Comparison of ENCODE assay signal across 9 mouse cellular contexts in the genomic region with DNA sequence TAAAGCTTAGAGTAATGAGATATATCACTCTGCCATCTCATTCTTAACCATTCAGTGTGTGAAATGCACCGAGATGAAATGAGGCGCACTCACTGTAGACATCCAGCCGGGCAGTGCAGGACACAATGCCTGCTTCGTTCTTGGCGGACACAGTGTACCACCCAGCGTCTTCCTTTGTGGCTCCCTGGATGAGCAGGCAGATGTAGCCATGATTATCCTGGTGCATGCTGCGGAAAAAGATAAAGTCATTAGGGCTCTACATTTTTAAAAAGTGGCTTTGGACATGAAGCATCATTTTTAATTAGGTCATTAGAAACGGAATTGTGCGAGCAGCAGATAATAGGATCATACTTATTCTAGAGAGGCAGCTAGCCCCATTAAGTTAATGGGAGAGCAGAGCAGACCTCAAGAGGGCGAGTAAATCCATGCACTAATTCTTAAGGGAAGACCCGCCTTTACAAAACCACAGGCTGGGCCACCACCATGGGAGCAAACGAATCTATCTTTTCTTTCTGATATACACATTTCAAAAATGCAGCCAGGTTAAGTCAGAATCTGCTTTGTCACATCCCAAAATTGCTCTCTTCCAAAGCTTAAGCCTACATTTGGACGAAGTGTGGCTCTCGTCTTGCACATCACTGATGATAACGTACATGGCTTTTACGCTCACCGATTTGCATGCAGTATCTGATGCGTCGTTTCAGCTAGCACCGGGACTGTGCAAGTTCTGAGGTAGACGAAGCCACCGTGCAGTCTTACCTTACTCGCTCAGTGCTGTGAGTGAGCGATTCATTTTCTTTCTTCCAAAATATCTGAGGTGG. TPM values are rescaled to one million over a fixed set of nuclear protein-coding genes. Genes with fewer than 3 reads are reported as not detected.
A peak's percentile ranks its signal among the peaks of the same experiment; 100 is the strongest.
DNase-seq lines count a peak whose midpoint lies in the region; ATAC-seq and TF ChIP-seq lines count a peak whose summit lies in the region.
"Had no signal": no experiment of that assay in that cellular context is flagged by ENCODE, and none has a peak within 500 bp of the region (broad histone marks: within the 10 kb centered on the region; RNA-seq: fewer than 3 reads in every experiment).

No protein-coding gene starts in this region.

- H3K4me1 ChIP-seq in embryonic facial prominence, embryonic 12.5 days: no peaks in the 10 kb centered on the region; the same call in 1 of the 2 replicates
- H3K4me1 ChIP-seq in hindbrain, embryonic 13.5 days (replicated peaks): peaks cover 35% of the 10 kb centered on the region
- H3K4me1 ChIP-seq in neural tube, embryonic 13.5 days (replicated peaks): peaks cover 35% of the 10 kb centered on the region

- H3K36me3 ChIP-seq in embryonic facial prominence, embryonic 12.5 days: peaks cover 64% of the 10 kb centered on the region
- H3K36me3 ChIP-seq in hindbrain, embryonic 13.5 days: peaks cover 16% of the 10 kb centered on the region
- peaks cover 19% of the 10 kb centered on the region for H3K36me3 ChIP-seq in neural tube, embryonic 13.5 days

- 88% methylated on average over 24 of the region's 24 CpGs for WGBS in embryonic facial prominence, embryonic 12.5 days
- 37% methylated on average over 24 of the region's 24 CpGs for WGBS in hindbrain, embryonic 13.5 days
- 33% methylated on average over 24 of the region's 24 CpGs for WGBS in neural tube, embryonic 13.5 days

- no peak for DNase-seq in layer of hippocampus, adult 2 months (ENCODE audit: low spot score in 2 of 2)
- DNase-seq in layer of hippocampus, postnatal 10 days (ENCODE audit: low spot score in 2 of 2): no peak
- DNase-seq in gastrocnemius, adult 8-10 months (ENCODE audit: low spot score in 2 of 2): no peak
- no peak for DNase-seq in ovary, postnatal 14 days (ENCODE audit: low spot score)
- DNase-seq in left cerebral cortex, adult 18-20 months (ENCODE audit: low spot score in 2 of 2): no peak

- no peaks in the 10 kb centered on the region for H3K9me3 ChIP-seq in embryonic facial prominence, embryonic 12.5 days
- H3K9me3 ChIP-seq in hindbrain, embryonic 13.5 days: no peaks in the 10 kb centered on the region
- H3K9me3 ChIP-seq in neural tube, embryonic 13.5 days: no peaks in the 10 kb centered on the region

- H3K27ac ChIP-seq in layer of hippocampus, adult 2 months: peak overlapping the region; percentile 73
- peak overlapping the region; percentile 23; the same call in 1 of the 2 replicates for H3K27ac ChIP-seq in embryonic facial prominence, embryonic 12.5 days
- peak overlapping the region; percentile 91 for H3K27ac ChIP-seq in hindbrain, embryonic 13.5 days
- peak overlapping the region; percentile 92 for H3K27ac ChIP-seq in neural tube, embryonic 13.5 days (replicated peaks)
- H3K27ac ChIP-seq: liver, embryonic 14.5 days had no signal

- no peak for ATAC-seq in embryonic facial prominence, embryonic 12.5 days (ENCODE audit: insufficient number of reproducible peaks, insufficient read depth, low FRiP score, low TSS enrichment)
- peak; percentile 71 for ATAC-seq in hindbrain, embryonic 13.5 days (ENCODE audit: low FRiP score)
- peak; percentile 77 for ATAC-seq in neural tube, embryonic 13.5 days (ENCODE audit: low read depth)

- H3K9ac ChIP-seq in embryonic facial prominence, embryonic 12.5 days: no peak overlapping the region
- H3K9ac ChIP-seq in hindbrain, embryonic 13.5 days: peak overlapping the region; percentile 49
- peak overlapping the region; percentile 59 for H3K9ac ChIP-seq in neural tube, embryonic 13.5 days
- H3K9ac ChIP-seq: liver, embryonic 14.5 days had no signal

- H3K4me2 ChIP-seq in embryonic facial prominence, embryonic 12.5 days (replicated peaks): no peak overlapping the region
- peak overlapping the region; percentile 48 for H3K4me2 ChIP-seq in hindbrain, embryonic 13.5 days
- H3K4me2 ChIP-seq in neural tube, embryonic 13.5 days: peak overlapping the region; percentile 49

- peak overlapping the region; percentile 41 for H3K4me3 ChIP-seq in layer of hippocampus, adult 2 months
- no peak overlapping the region for H3K4me3 ChIP-seq in embryonic facial prominence, embryonic 12.5 days
- peak overlapping the region; percentile 25 for H3K4me3 ChIP-seq in hindbrain, embryonic 13.5 days
- H3K4me3 ChIP-seq in neural tube, embryonic 13.5 days: peak overlapping the region; percentile 27

- no peaks in the 10 kb centered on the region for H3K27me3 ChIP-seq in embryonic facial prominence, embryonic 12.5 days
- no peaks in the 10 kb centered on the region for H3K27me3 ChIP-seq in hindbrain, embryonic 13.5 days
- no peaks in the 10 kb centered on the region for H3K27me3 ChIP-seq in neural tube, embryonic 13.5 days

- TF ChIP-seq CTCF in layer of hippocampus, adult 2 months (conservative IDR thresholded peaks at IDR 0.05): no peak

RNA-seq across cellular contexts. Expression of gene Cbr4, which starts 27.8 kb away (rescaled TPM):
- total RNA-seq in layer of hippocampus, adult 2 months (2021): 10 to 100 TPM; 24.6 to 30.7 TPM
- 10 to 100 TPM; 24.8 to 25.8 TPM for total RNA-seq in layer of hippocampus, postnatal 10 days (2021)
- polyA plus RNA-seq in embryonic facial prominence, embryonic 12.5 days (2016; fragmentation: Nextera tagmentation; extraction: Ambion mirVana): 20.3 and 29.4 TPM in 2 replicates
- 21.7 and 23.0 TPM in 2 replicates for polyA plus RNA-seq in hindbrain, embryonic 13.5 days (2015; fragmentation: Nextera tagmentation; extraction: Ambion mirVana)
- polyA plus RNA-seq in neural tube, embryonic 13.5 days (2015; fragmentation: Nextera tagmentation; extraction: Ambion mirVana): 21.7 and 23.1 TPM in 2 replicates
- 10 to 100 TPM; 29.5 to 38.0 (median 35.8) TPM for total RNA-seq in gastrocnemius, adult 8-10 months (2022)
- total RNA-seq in left cerebral cortex, adult 18-20 months (2021): 10 to 100 TPM; 18.9 to 19.0 TPM

Comparison
In these comparisons a context has a peak if more than half of its experiments do, and no peak if none do; other contexts are left out.
1. H3K27ac ChIP-seq: peak in every context shown above with its lines; median percentile 92 in neural tube, embryonic 13.5 days; 91 in hindbrain, embryonic 13.5 days; 73 in layer of hippocampus, adult 2 months; 23 in embryonic facial prominence, embryonic 12.5 days.